Mouse (Mus musculus) testis, adult 2 months (tissue): Measurements from ENCODE around the gene Dlgap1.

Experiments
- CTCF ChIP-seq: fragments of 200-500 bp; IDR thresholded peaks from 2 replicates; pipeline ENCODE4 v1.5.1; 2012; ENCODE audit warnings: low read depth, mild to moderate bottlenecking, inconsistent platforms, low read length, moderate library complexity; ENCODE audit not compliant: control insufficient read depth, insufficient read depth, insufficient replicate concordance
- POLR2A ChIP-seq: fragments of 200-500 bp; IDR thresholded peaks from 2 replicates; pipeline ENCODE4 v1.6.1; 2012; ENCODE audit warnings: low read depth, mild to moderate bottlenecking, inconsistent platforms, low read length, moderate library complexity; ENCODE audit not compliant: control insufficient read depth

GRCm38 (mm10) chr17:70797773-70798045 is 828.8 kb downstream of the Dlgap1 start:
- TF ChIP-seq CTCF (no peak), POLR2A (no peak)
